Mouse (Mus musculus): ENCODE results near the gene Mettl5. TPM values are rescaled to one million over a fixed set of nuclear protein-coding genes. Genes with fewer than 3 reads are reported as not detected.

Mettl5 gene
- polyA plus RNA-seq, 1 experiment: 2.3 TPM

- no peak for TF ChIP-seq CTCF (IDR thresholded peaks at IDR 0.05; ENCODE audit: extremely low read depth, insufficient read length, insufficient replicate concordance, low read depth, low read length)
- no peak for TF ChIP-seq POLR2A (IDR thresholded peaks at IDR 0.05; ENCODE audit: low read depth, low read length)
- Histone ChIP-seq H3K27me3 (ENCODE audit: control insufficient read depth, insufficient read depth, low read length) (no peaks in the 10 kb centered on the region; the same call in 1 of the 2 replicates), H3K4me3 (ENCODE audit: low read depth, low read length) (peak overlapping the region; percentile 86), H3K4me1 (ENCODE audit: control insufficient read depth, insufficient read depth, insufficient read length, low read length) (no peaks in the 10 kb centered on the region; the same call in 1 of the 2 replicates), H3K27ac (ENCODE audit: insufficient read depth, low read depth, low read length) (no peak overlapping the region), H3K36me3 (ENCODE audit: control insufficient read depth, insufficient read depth, low read length) (no peaks in the 10 kb centered on the region)
- WGBS: 3% methylated on average over 45 of the region's 45 CpGs
Observed at GRCm38 (mm10) chr2:69823129-69823677, 62.2 kb downstream of the Mettl5 start.

GRCm38 (mm10) chr2:69822361-69823128, 62.9 kb downstream of the Mettl5 start:
- Histone ChIP-seq H3K36me3 (ENCODE audit: control insufficient read depth, insufficient read depth, low read length) (no peaks in the 10 kb centered on the region), H3K4me1 (ENCODE audit: control insufficient read depth, insufficient read depth, insufficient read length, low read length) (no peaks in the 10 kb centered on the region; the same call in 1 of the 2 replicates), H3K4me3 (ENCODE audit: low read depth, low read length) (peak overlapping the region; percentile 86), H3K27ac (ENCODE audit: insufficient read depth, low read depth, low read length) (peak overlapping the region; percentile 73), H3K27me3 (ENCODE audit: control insufficient read depth, insufficient read depth, low read length) (no peaks in the 10 kb centered on the region; the same call in 1 of the 2 replicates)
- no peak for TF ChIP-seq CTCF (IDR thresholded peaks at IDR 0.05; ENCODE audit: extremely low read depth, insufficient read length, insufficient replicate concordance, low read depth, low read length)
- TF ChIP-seq POLR2A (IDR thresholded peaks at IDR 0.05; ENCODE audit: low read depth, low read length): no peak
- WGBS: under 1% methylated on average over 80 of the region's 80 CpGs

GRCm38 (mm10) chr2:69821711-69822110, 63.7 kb downstream of the Mettl5 start, which contains the start of gene Klhl23:
Gene Klhl23, plus strand, starts transcription at chr2:69821944.
- no peaks in the 10 kb centered on the region for H3K36me3 ChIP-seq (ENCODE audit: control insufficient read depth, insufficient read depth, low read length)
- peak within 1 kb of the TSS; percentile 86 for H3K4me3 ChIP-seq (ENCODE audit: low read depth, low read length)
- peak within 1 kb of the TSS; percentile 73 for H3K27ac ChIP-seq (ENCODE audit: insufficient read depth, low read depth, low read length)
- TF ChIP-seq CTCF (IDR thresholded peaks at IDR 0.05; ENCODE audit: extremely low read depth, insufficient read length, insufficient replicate concordance, low read depth, low read length) (no peak), POLR2A (IDR thresholded peaks at IDR 0.05; ENCODE audit: low read depth, low read length) (no peak)
- H3K27me3 ChIP-seq (ENCODE audit: control insufficient read depth, insufficient read depth, low read length): no peaks in the 10 kb centered on the region; the same call in 1 of the 2 replicates
- WGBS: 15% methylated on average over 8 of the region's 8 CpGs
- no peaks in the 10 kb centered on the region; the same call in 1 of the 2 replicates for H3K4me1 ChIP-seq (ENCODE audit: control insufficient read depth, insufficient read depth, insufficient read length, low read length)

Other genes with a start within 250 kb of the Mettl5 start
- not detected in 2 replicates for gene Bbs5, start 238.4 kb downstream of the Mettl5 start, polyA plus RNA-seq (2012; rRNA removed)
- not detected in 2 replicates for gene Klhl41, start 215.5 kb downstream of the Mettl5 start, polyA plus RNA-seq (2012; rRNA removed)
- 1.1 and 1.2 TPM in 2 replicates for gene Fastkd1, start 172.1 kb downstream of the Mettl5 start, polyA plus RNA-seq (2012; rRNA removed)
- 0.20 and 0.30 TPM in 2 replicates for gene Ppig, start 163.1 kb downstream of the Mettl5 start, polyA plus RNA-seq (2012; rRNA removed)
- gene Ccdc173, start 96.0 kb downstream of the Mettl5 start, polyA plus RNA-seq (2012; rRNA removed): not detected in 2 replicates
- gene Phospho2, start 96.0 kb downstream of the Mettl5 start, polyA plus RNA-seq (2012; rRNA removed): 77.7 and 94.4 TPM in 2 replicates
- 1.9 and 2.7 TPM in 2 replicates for gene Klhl23, start 63.7 kb downstream of the Mettl5 start, polyA plus RNA-seq (2012; rRNA removed)
- gene Ssb, start 24.1 kb downstream of the Mettl5 start, polyA plus RNA-seq (2012; rRNA removed): 0.28 and 0.36 TPM in 2 replicates
- gene Ubr3, start 11.6 kb upstream of the Mettl5 start, polyA plus RNA-seq (2012; rRNA removed): 3.3 and 8.0 TPM in 2 replicates
- gene Myo3b, start 153.5 kb upstream of the Mettl5 start, polyA plus RNA-seq (2012; rRNA removed): not detected in 2 replicates